Mouse (Mus musculus): Measurements from ENCODE around the gene Supt5. TPM values are rescaled to one million over a fixed set of nuclear protein-coding genes. Genes with fewer than 3 reads are reported as not detected.

Supt5 gene
- polyA plus RNA-seq, 1 experiment from 2014 or later: 101 TPM

DNA sequence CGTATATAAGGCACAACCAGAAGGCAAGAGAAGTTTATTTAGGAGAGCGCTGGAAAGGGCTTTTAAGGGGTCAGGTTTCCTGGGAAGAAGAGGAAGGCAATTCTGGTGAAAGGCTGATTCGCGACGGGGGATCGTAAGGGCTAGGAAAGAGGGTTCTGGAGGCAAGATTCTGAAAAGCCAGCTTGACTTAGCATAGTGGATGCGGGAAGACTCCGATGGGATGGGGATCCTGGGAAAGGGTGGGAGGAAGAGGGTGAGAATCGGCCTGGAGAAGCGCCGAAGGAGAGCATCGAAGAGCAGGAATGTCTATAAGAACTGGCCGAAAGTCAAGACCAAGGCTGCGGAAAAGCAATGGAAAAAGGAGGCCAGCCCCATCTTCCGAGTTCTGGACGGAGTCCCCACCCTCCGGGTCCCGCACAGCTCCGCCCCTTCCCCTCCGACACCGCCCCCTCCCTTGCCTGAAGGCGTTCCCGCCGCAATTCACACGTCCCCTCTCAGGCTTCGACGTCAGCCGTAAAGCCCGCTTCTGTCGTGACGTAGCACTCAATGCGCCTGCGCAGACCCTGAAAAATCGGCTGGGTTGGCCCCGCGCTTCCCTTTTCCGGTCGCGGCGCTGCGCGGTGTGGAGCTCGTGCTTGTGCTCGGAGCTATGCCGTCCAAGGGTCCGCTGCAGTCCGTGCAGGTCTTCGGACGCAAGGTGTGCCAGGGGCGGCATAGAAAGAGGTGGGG, 11.8 kb upstream of the Supt5 start, which contains the start of gene Rps16:
Gene Rps16 (plus strand): TSS at position 498 of the 729 bp plus-strand sequence.
- under 1% methylated on average over 50 of the region's 50 CpGs for WGBS
- ATAC-seq (ENCODE audit: insufficient read depth, low FRiP score, low TSS enrichment) (peak; percentile 92), DNase-seq (ENCODE audit: low spot score) (peak; percentile 98)
- Histone ChIP-seq H3K4me3 (ENCODE audit: low read depth, low read length) (peak within 1 kb of the TSS; percentile 89), H3K27ac (ENCODE audit: low read depth, low read length) (peak within 1 kb of the TSS; percentile 64), H3K4me2 (ENCODE audit: low read depth) (peak within 1 kb of the TSS; percentile 93), H3K27me3 (ENCODE audit: control insufficient read depth, insufficient read depth, low read length) (no peaks in the 10 kb centered on the region), H3K4me1 (ENCODE audit: control insufficient read depth, insufficient read depth, low read length) (peaks cover 8% of the 10 kb centered on the region), H3K9me3 (ENCODE audit: control insufficient read depth, low read length) (no peaks in the 10 kb centered on the region), H3K36me3 (ENCODE audit: control insufficient read depth, insufficient read depth, low read length) (peaks cover 14% of the 10 kb centered on the region), H3K9ac (ENCODE audit: low read length) (peak within 1 kb of the TSS; percentile 95)

DNA sequence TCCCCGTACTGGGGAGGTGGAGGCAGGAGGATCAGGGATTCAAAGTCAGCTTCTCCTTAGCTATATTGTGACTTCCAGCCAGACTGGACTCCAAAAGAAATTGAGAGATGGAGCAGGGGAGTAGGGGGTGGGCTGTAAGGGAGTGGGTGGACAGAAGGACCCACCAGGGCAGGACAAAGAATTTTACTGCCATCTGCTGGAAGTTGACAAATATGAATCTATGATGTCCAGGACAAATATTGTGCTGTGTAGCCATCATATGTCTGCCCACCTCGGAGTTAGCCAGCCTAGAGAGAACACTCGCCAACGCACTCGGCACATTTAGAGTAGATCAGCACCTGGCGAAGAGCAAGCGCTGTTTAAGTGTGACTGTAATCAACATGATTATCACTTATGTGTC, 10.1 kb upstream of the Supt5 start:
- H3K27me3 ChIP-seq (ENCODE audit: control insufficient read depth, insufficient read depth, low read length): no peaks in the 10 kb centered on the region

DNA sequence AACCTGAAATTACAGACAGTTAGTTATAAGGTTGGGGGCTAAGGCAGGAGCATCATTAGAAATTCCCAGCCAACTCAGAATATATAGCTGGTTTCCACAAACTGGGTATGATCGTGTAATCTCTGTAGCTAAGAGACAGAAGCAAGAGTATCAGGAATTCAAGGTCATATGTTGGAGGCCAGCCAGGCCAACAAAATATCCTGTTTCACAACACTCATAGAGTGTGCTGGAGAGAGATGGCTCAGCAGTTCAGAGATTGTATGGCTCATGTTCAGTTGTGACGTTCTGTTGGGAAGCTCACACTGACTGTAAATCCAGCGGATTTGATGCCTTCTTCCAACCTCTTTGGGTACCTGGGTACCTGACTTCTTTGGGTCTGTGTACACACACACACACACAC, 9.2 kb upstream of the Supt5 start:
- Histone ChIP-seq H3K9ac (ENCODE audit: low read length) (no peak overlapping the region), H3K27me3 (ENCODE audit: control insufficient read depth, insufficient read depth, low read length) (no peaks in the 10 kb centered on the region), H3K4me2 (ENCODE audit: low read depth) (no peak overlapping the region), H3K27ac (ENCODE audit: low read depth, low read length) (no peak overlapping the region), H3K4me3 (ENCODE audit: low read depth, low read length) (no peak overlapping the region), H3K36me3 (ENCODE audit: control insufficient read depth, insufficient read depth, low read length) (peaks cover 4% of the 10 kb centered on the region; the same call in 1 of the 2 replicates), H3K9me3 (ENCODE audit: control insufficient read depth, low read length) (no peaks in the 10 kb centered on the region), H3K4me1 (ENCODE audit: control insufficient read depth, insufficient read depth, low read length) (peaks cover 8% of the 10 kb centered on the region)
- 81% methylated on average over 3 of the region's 3 CpGs for WGBS
- no peak for DNase-seq (ENCODE audit: low spot score)
- no peak for ATAC-seq (ENCODE audit: insufficient read depth, low FRiP score, low TSS enrichment)

More for the DNA sequence above, 10.1 kb upstream of the Supt5 start:
- Histone ChIP-seq H3K4me1 (ENCODE audit: control insufficient read depth, insufficient read depth, low read length) (peaks cover 8% of the 10 kb centered on the region), H3K4me3 (ENCODE audit: low read depth, low read length) (no peak overlapping the region), H3K27ac (ENCODE audit: low read depth, low read length) (no peak overlapping the region), H3K9ac (ENCODE audit: low read length) (no peak overlapping the region), H3K9me3 (ENCODE audit: control insufficient read depth, low read length) (no peaks in the 10 kb centered on the region), H3K4me2 (ENCODE audit: low read depth) (no peak overlapping the region), H3K36me3 (ENCODE audit: control insufficient read depth, insufficient read depth, low read length) (peaks cover 7% of the 10 kb centered on the region)
- WGBS: 90% methylated on average over 7 of the region's 7 CpGs
- ATAC-seq (ENCODE audit: insufficient read depth, low FRiP score, low TSS enrichment) (no peak), DNase-seq (ENCODE audit: low spot score) (no peak)

DNA sequence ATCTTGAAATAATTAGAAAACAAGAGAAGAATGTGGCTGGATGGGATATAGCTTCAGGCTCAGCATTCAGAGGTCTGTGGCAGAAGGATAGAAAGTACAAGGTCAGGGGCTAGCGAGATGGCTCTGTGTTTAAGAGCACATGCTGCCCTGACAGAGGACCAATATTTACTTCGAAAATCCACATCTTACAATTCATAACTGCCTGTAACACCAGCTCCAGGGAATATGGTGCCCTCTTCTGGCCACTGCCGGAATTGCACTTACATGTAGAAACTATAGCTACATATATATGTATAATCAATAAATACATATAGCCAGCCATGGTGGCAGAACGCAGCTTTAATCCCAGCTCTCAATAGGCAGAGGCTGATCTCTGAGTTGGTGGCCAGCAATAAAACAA, 6.1 kb upstream of the Supt5 start:
- H3K27me3 ChIP-seq (ENCODE audit: control insufficient read depth, insufficient read depth, low read length): no peaks in the 10 kb centered on the region
- ATAC-seq (ENCODE audit: insufficient read depth, low FRiP score, low TSS enrichment) (no peak), DNase-seq (ENCODE audit: low spot score) (peak; percentile 76)
- no peak overlapping the region for H3K4me2 ChIP-seq (ENCODE audit: low read depth)
- 15% methylated on average over 4 of the region's 4 CpGs for WGBS
- no peaks in the 10 kb centered on the region for H3K9me3 ChIP-seq (ENCODE audit: control insufficient read depth, low read length)
- H3K36me3 ChIP-seq (ENCODE audit: control insufficient read depth, insufficient read depth, low read length): no peaks in the 10 kb centered on the region
- no peak overlapping the region for H3K4me3 ChIP-seq (ENCODE audit: low read depth, low read length)
- H3K9ac ChIP-seq (ENCODE audit: low read length): no peak overlapping the region
- no peak overlapping the region for H3K27ac ChIP-seq (ENCODE audit: low read depth, low read length)
- no peaks in the 10 kb centered on the region for H3K4me1 ChIP-seq (ENCODE audit: control insufficient read depth, insufficient read depth, low read length)

DNA sequence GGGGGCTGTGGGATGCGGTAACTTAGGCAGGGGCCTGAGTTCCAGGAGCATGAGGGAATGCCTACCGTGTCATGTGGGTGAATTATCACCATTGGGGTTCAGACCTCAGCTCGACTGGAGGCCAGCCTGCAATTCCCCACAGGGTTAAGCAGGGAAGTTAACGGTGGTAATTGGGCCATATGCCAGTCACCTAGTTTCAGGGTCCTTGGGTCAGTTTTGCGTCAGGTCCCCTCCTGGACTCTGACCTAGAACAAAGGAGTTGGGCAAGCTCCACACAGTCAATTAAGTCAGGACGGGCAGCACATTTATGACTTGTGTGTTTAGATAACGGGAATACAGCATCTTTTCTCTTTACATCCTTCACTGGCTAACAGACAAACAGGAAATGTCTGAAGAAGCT, 2.8 kb upstream of the Supt5 start:
- Histone ChIP-seq H3K9me3 (ENCODE audit: control insufficient read depth, low read length) (no peaks in the 10 kb centered on the region), H3K9ac (ENCODE audit: low read length) (no peak overlapping the region), H3K4me1 (ENCODE audit: control insufficient read depth, insufficient read depth, low read length) (0 out of 2 replicates have a peak, but pooled peaks cover 6% of the 10 kb centered on the region)

DNA sequence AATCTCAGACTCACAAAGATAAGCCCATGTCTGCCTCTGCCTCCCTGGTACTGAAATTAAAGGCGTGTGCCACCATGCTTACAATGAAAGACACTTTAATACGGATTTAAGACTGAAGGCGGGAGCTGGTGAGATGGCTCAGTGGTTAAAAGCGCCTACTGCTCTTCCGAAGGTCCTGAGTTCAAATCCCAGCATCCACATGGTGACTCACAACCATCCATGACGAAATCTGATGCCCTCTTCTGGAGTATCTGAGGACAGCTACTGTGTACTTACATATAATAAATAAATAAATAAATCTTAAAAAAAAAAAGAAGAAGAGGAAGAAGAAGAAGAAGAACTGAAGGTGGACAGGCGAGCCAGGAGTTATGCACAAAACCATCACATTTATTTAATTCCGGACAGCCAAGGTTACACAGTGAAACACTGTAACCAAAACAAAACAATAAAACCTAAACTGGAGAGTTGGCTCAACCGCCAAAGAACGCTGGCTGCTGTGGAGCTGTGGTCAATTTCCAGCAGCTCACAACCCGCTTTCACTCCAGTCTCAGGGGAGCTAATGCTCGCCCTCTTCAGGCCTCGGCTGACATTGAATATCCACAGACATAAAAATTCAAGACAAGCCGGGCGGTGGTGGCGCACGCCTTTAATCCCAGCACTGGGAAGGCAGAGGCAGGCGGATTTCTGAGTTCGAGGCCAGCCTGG, 819 bp upstream of the Supt5 start:
- ATAC-seq (ENCODE audit: insufficient read depth, low FRiP score, low TSS enrichment) (0 out of 2 replicates have a peak, but pooled peaks have one; percentile 1), DNase-seq (ENCODE audit: low spot score) (peak; percentile 49)
- WGBS: 82% methylated on average over 19 of the region's 19 CpGs
- H3K4me2 ChIP-seq (ENCODE audit: low read depth): peak overlapping the region; percentile 62
- H3K27me3 ChIP-seq (ENCODE audit: control insufficient read depth, insufficient read depth, low read length): no peaks in the 10 kb centered on the region
- peak overlapping the region; percentile 76; the same call in 1 of the 2 replicates for H3K27ac ChIP-seq (ENCODE audit: low read depth, low read length)
- 0 out of 2 replicates have a peak, but pooled peaks cover 6% of the 10 kb centered on the region for H3K4me1 ChIP-seq (ENCODE audit: control insufficient read depth, insufficient read depth, low read length)
- H3K36me3 ChIP-seq (ENCODE audit: control insufficient read depth, insufficient read depth, low read length): no peaks in the 10 kb centered on the region
- H3K4me3 ChIP-seq (ENCODE audit: low read depth, low read length): peak overlapping the region; percentile 97
- no peaks in the 10 kb centered on the region for H3K9me3 ChIP-seq (ENCODE audit: control insufficient read depth, low read length)
- peak overlapping the region; percentile 95 for H3K9ac ChIP-seq (ENCODE audit: low read length)

More for the DNA sequence above, 2.8 kb upstream of the Supt5 start:
- Histone ChIP-seq H3K4me3 (ENCODE audit: low read depth, low read length) (no peak overlapping the region), H3K27ac (ENCODE audit: low read depth, low read length) (no peak overlapping the region), H3K27me3 (ENCODE audit: control insufficient read depth, insufficient read depth, low read length) (no peaks in the 10 kb centered on the region), H3K4me2 (ENCODE audit: low read depth) (no peak overlapping the region), H3K36me3 (ENCODE audit: control insufficient read depth, insufficient read depth, low read length) (no peaks in the 10 kb centered on the region)
- WGBS: 21% methylated on average over 7 of the region's 7 CpGs
- no peak for DNase-seq (ENCODE audit: low spot score)
- no peak for ATAC-seq (ENCODE audit: insufficient read depth, low FRiP score, low TSS enrichment)

DNA sequence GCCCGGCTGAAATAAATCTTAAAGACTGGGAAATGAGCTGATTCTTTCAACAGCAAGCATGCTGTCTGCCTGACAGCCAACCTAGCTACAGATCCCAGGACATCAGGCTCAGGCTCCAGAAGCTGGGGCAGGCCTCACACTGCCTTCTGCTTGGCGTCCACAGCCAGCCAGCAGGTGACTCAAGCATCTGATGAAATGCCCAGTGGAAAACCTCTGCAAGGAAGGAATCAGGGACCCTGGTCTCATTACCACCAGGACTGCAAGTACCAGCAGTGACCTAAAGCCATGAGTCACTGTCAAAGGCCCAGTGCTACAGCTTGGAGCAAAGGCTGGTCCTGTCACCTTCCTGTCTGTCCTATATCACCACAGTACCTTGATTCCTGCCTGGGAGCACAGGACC, 3.1 kb downstream of the Supt5 start:
- ATAC-seq (ENCODE audit: insufficient read depth, low FRiP score, low TSS enrichment): no peak
- Histone ChIP-seq H3K36me3 (ENCODE audit: control insufficient read depth, insufficient read depth, low read length) (peaks cover 1% of the 10 kb centered on the region; the same call in 1 of the 2 replicates), H3K27ac (ENCODE audit: low read depth, low read length) (no peak overlapping the region), H3K4me1 (ENCODE audit: control insufficient read depth, insufficient read depth, low read length) (0 out of 2 replicates have a peak, but pooled peaks cover 6% of the 10 kb centered on the region), H3K27me3 (ENCODE audit: control insufficient read depth, insufficient read depth, low read length) (no peaks in the 10 kb centered on the region), H3K9ac (ENCODE audit: low read length) (no peak overlapping the region), H3K4me2 (ENCODE audit: low read depth) (no peak overlapping the region), H3K9me3 (ENCODE audit: control insufficient read depth, low read length) (no peaks in the 10 kb centered on the region), H3K4me3 (ENCODE audit: low read depth, low read length) (no peak overlapping the region)
- DNase-seq (ENCODE audit: low spot score): no peak
- WGBS: 100% methylated on average over 2 of the region's 2 CpGs

DNA sequence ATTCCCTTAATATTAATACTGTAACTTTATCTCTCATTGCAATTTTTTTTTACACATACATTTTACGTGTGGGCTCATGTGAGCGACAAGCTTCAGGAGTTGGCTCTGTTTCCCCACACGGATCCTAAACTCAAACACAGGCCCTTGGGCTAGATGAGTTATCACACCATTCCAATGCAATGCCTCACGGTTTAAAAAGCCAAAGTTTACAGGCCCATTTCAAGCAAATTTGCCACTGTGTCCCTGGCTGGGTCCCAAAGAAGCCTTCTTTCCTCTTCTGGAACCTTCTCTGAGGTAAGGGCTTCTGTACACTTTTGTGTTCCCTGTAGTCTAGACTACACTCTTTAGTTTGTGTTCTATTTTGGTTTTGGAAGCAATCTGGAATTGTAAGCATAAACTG, 4.0 kb downstream of the Supt5 start:
- ATAC-seq (ENCODE audit: insufficient read depth, low FRiP score, low TSS enrichment) (no peak), DNase-seq (ENCODE audit: low spot score) (no peak)
- Histone ChIP-seq H3K27ac (ENCODE audit: low read depth, low read length) (no peak overlapping the region), H3K4me2 (ENCODE audit: low read depth) (no peak overlapping the region), H3K36me3 (ENCODE audit: control insufficient read depth, insufficient read depth, low read length) (peaks cover 4% of the 10 kb centered on the region; the same call in 1 of the 2 replicates), H3K9me3 (ENCODE audit: control insufficient read depth, low read length) (no peaks in the 10 kb centered on the region), H3K27me3 (ENCODE audit: control insufficient read depth, insufficient read depth, low read length) (no peaks in the 10 kb centered on the region), H3K9ac (ENCODE audit: low read length) (no peak overlapping the region), H3K4me3 (ENCODE audit: low read depth, low read length) (no peak overlapping the region), H3K4me1 (ENCODE audit: control insufficient read depth, insufficient read depth, low read length) (0 out of 2 replicates have a peak, but pooled peaks cover 6% of the 10 kb centered on the region)
- WGBS: 94% methylated on average over 4 of the region's 4 CpGs

Data from neural tube, embryonic 11.5 days (tissue).